Mouse (Mus musculus): Measurements from ENCODE around the gene 1700088E04Rik. TPM values are rescaled to one million over a fixed set of nuclear protein-coding genes. Genes with fewer than 3 reads are reported as not detected.

1700088E04Rik gene
- polyA plus RNA-seq, 1 experiment: 1.2 TPM

GRCm38 (mm10) chr15:79162822-79163221 lies 21.8 kb upstream of the 1700088E04Rik start:
- peaks cover 32% of the 10 kb centered on the region for H3K27me3 ChIP-seq (ENCODE audit: control insufficient read depth, insufficient read depth, low read length)
- TF ChIP-seq POLR2A (IDR thresholded peaks at IDR 0.05; ENCODE audit: low read depth, low read length): no peak
- TF ChIP-seq CTCF (IDR thresholded peaks at IDR 0.05; ENCODE audit: extremely low read depth, insufficient read length, insufficient replicate concordance, low read depth, low read length): 0 out of 2 replicates have a peak, but pooled peaks have one; percentile 11
- no peak overlapping the region for H3K27ac ChIP-seq (ENCODE audit: insufficient read depth, low read depth, low read length)
- no peaks in the 10 kb centered on the region; the same call in 1 of the 2 replicates for H3K4me1 ChIP-seq (ENCODE audit: control insufficient read depth, insufficient read depth, insufficient read length, low read length)
- WGBS: 48% methylated on average over 14 of the region's 14 CpGs
- H3K36me3 ChIP-seq (ENCODE audit: control insufficient read depth, insufficient read depth, low read length): no peaks in the 10 kb centered on the region
- no peak overlapping the region for H3K4me3 ChIP-seq (ENCODE audit: low read depth, low read length)

DNA sequence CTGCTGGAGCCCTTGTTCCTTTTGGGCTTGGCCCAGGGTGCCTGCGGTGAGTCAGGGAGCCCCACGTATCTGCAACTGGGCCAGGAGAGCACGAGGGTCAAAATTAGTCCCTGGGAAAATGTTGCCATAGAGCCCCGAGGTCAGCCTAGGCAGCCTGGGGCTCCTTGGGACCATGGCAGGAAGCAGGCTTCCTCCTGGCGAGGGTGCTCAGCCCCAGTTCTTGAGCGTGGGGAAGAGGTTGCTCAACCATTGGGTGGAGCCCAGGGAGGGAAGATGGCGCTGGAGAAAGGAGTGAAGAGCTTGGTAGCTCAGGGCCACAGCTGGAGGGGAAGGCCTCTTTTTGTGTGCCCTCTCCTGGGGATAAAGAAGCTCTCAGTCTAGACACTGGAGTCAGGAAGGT lies 21.2 kb upstream of the 1700088E04Rik start:
- H3K4me3 ChIP-seq (ENCODE audit: low read depth, low read length): no peak overlapping the region
- no peak overlapping the region for H3K27ac ChIP-seq (ENCODE audit: insufficient read depth, low read depth, low read length)
- 48% methylated on average over 7 of the region's 7 CpGs for WGBS
- H3K4me1 ChIP-seq (ENCODE audit: control insufficient read depth, insufficient read depth, insufficient read length, low read length): no peaks in the 10 kb centered on the region; the same call in 1 of the 2 replicates
- H3K36me3 ChIP-seq (ENCODE audit: control insufficient read depth, insufficient read depth, low read length): no peaks in the 10 kb centered on the region
- H3K27me3 ChIP-seq (ENCODE audit: control insufficient read depth, insufficient read depth, low read length): peaks cover 32% of the 10 kb centered on the region
- no peak for TF ChIP-seq CTCF (IDR thresholded peaks at IDR 0.05; ENCODE audit: extremely low read depth, insufficient read length, insufficient replicate concordance, low read depth, low read length)
- no peak for TF ChIP-seq POLR2A (IDR thresholded peaks at IDR 0.05; ENCODE audit: low read depth, low read length)

GRCm38 (mm10) chr15:79155572-79155971 lies 14.5 kb upstream of the 1700088E04Rik start:
- no peak overlapping the region for H3K27ac ChIP-seq (ENCODE audit: insufficient read depth, low read depth, low read length)
- H3K4me1 ChIP-seq (ENCODE audit: control insufficient read depth, insufficient read depth, insufficient read length, low read length): no peaks in the 10 kb centered on the region
- TF ChIP-seq POLR2A (IDR thresholded peaks at IDR 0.05; ENCODE audit: low read depth, low read length) (no peak), CTCF (IDR thresholded peaks at IDR 0.05; ENCODE audit: extremely low read depth, insufficient read length, insufficient replicate concordance, low read depth, low read length) (no peak)
- H3K27me3 ChIP-seq (ENCODE audit: control insufficient read depth, insufficient read depth, low read length): 0 out of 2 replicates have a peak, but pooled peaks cover 1% of the 10 kb centered on the region
- H3K4me3 ChIP-seq (ENCODE audit: low read depth, low read length): no peak overlapping the region
- 12% methylated on average over 3 of the region's 3 CpGs for WGBS
- H3K36me3 ChIP-seq (ENCODE audit: control insufficient read depth, insufficient read depth, low read length): peaks cover 18% of the 10 kb centered on the region

DNA sequence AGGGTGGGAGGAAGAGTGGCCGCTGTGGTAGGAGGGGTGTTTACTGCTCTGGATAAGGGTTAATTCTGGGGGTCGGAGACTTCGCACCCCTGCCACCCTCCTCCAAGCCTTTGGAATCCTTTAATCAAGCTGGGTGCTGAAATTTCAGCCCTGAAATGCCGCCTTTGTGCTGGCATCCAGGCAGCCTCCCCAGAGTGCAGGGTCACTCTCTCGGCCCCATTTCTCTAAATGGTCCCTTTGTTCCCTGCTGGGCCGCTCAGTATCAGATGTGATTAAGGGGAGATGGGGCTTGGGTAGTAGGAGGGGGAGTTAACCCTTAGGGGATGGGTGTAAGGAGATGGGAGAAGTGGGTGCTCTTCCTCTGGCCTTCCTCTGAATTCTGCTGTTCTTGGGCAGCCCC lies 11.7 kb upstream of the 1700088E04Rik start:
- H3K27me3 ChIP-seq (ENCODE audit: control insufficient read depth, insufficient read depth, low read length): no peaks in the 10 kb centered on the region

GRCm38 (mm10) chr15:79151881-79152280 lies 10.8 kb upstream of the 1700088E04Rik start:
- peaks cover 33% of the 10 kb centered on the region for H3K36me3 ChIP-seq (ENCODE audit: control insufficient read depth, insufficient read depth, low read length)

More for the DNA sequence above, 11.7 kb upstream of the 1700088E04Rik start:
- 74% methylated on average over 6 of the region's 6 CpGs for WGBS
- Histone ChIP-seq H3K27ac (ENCODE audit: insufficient read depth, low read depth, low read length) (no peak overlapping the region), H3K36me3 (ENCODE audit: control insufficient read depth, insufficient read depth, low read length) (peaks cover 25% of the 10 kb centered on the region), H3K4me1 (ENCODE audit: control insufficient read depth, insufficient read depth, insufficient read length, low read length) (no peaks in the 10 kb centered on the region), H3K4me3 (ENCODE audit: low read depth, low read length) (no peak overlapping the region)
- TF ChIP-seq POLR2A (IDR thresholded peaks at IDR 0.05; ENCODE audit: low read depth, low read length) (no peak), CTCF (IDR thresholded peaks at IDR 0.05; ENCODE audit: extremely low read depth, insufficient read length, insufficient replicate concordance, low read depth, low read length) (no peak)

GRCm38 (mm10) chr15:79148533-79148932 lies 7.5 kb upstream of the 1700088E04Rik start:
- H3K4me1 ChIP-seq (ENCODE audit: control insufficient read depth, insufficient read depth, insufficient read length, low read length): no peaks in the 10 kb centered on the region
- WGBS: 50% methylated on average over 7 of the region's 7 CpGs
- TF ChIP-seq CTCF (IDR thresholded peaks at IDR 0.05; ENCODE audit: extremely low read depth, insufficient read length, insufficient replicate concordance, low read depth, low read length) (peak; percentile 89; the same call in 1 of the 2 replicates), POLR2A (IDR thresholded peaks at IDR 0.05; ENCODE audit: low read depth, low read length) (no peak)
- peaks cover 50% of the 10 kb centered on the region for H3K36me3 ChIP-seq (ENCODE audit: control insufficient read depth, insufficient read depth, low read length)
- no peak overlapping the region for H3K4me3 ChIP-seq (ENCODE audit: low read depth, low read length)
- H3K27me3 ChIP-seq (ENCODE audit: control insufficient read depth, insufficient read depth, low read length): no peaks in the 10 kb centered on the region
- no peak overlapping the region for H3K27ac ChIP-seq (ENCODE audit: insufficient read depth, low read depth, low read length)

More at GRCm38 (mm10) chr15:79151881-79152280, 10.8 kb upstream of the 1700088E04Rik start:
- no peak for TF ChIP-seq POLR2A (IDR thresholded peaks at IDR 0.05; ENCODE audit: low read depth, low read length)
- TF ChIP-seq CTCF (IDR thresholded peaks at IDR 0.05; ENCODE audit: extremely low read depth, insufficient read length, insufficient replicate concordance, low read depth, low read length): no peak
- H3K4me1 ChIP-seq (ENCODE audit: control insufficient read depth, insufficient read depth, insufficient read length, low read length): no peaks in the 10 kb centered on the region
- H3K27me3 ChIP-seq (ENCODE audit: control insufficient read depth, insufficient read depth, low read length): no peaks in the 10 kb centered on the region
- H3K27ac ChIP-seq (ENCODE audit: insufficient read depth, low read depth, low read length): no peak overlapping the region
- 89% methylated on average over 8 of the region's 8 CpGs for WGBS
- no peak overlapping the region for H3K4me3 ChIP-seq (ENCODE audit: low read depth, low read length)

DNA sequence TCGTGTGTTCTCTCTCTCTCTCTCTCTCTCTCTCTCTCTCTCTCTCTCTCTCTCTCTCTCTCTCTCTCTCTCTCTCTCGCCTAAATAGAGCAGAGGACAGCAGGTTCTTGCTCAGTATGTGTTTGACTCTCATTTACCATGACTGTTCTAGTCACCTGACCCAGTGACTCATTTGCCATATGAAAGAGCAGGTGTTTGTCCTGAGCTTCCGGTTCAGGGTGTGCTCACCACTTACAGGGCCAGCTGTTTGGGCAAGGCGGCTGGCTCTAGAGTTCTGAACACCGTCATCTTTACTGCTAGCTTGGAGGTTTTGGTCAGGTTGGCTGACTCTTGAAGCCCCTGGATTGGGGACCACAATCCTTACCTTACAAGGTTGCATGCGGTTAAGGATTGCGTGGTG lies 4.5 kb upstream of the 1700088E04Rik start:
- 54% methylated on average over 7 of the region's 7 CpGs for WGBS
- TF ChIP-seq POLR2A (IDR thresholded peaks at IDR 0.05; ENCODE audit: low read depth, low read length): no peak
- TF ChIP-seq CTCF (IDR thresholded peaks at IDR 0.05; ENCODE audit: extremely low read depth, insufficient read length, insufficient replicate concordance, low read depth, low read length): no peak
- H3K4me3 ChIP-seq (ENCODE audit: low read depth, low read length): no peak overlapping the region
- H3K4me1 ChIP-seq (ENCODE audit: control insufficient read depth, insufficient read depth, insufficient read length, low read length): no peaks in the 10 kb centered on the region
- no peaks in the 10 kb centered on the region for H3K27me3 ChIP-seq (ENCODE audit: control insufficient read depth, insufficient read depth, low read length)
- H3K36me3 ChIP-seq (ENCODE audit: control insufficient read depth, insufficient read depth, low read length): peaks cover 33% of the 10 kb centered on the region
- peak overlapping the region; percentile 19; the same call in 1 of the 2 replicates for H3K27ac ChIP-seq (ENCODE audit: insufficient read depth, low read depth, low read length)

Data from small intestine, adult 2 months (tissue).